Mouse (Mus musculus) testis, adult 2 months (tissue): Measurements from ENCODE around the gene Eef2k.

Source experiments
- CTCF ChIP-seq: fragments of 200-500 bp; IDR thresholded peaks from 2 replicates; pipeline ENCODE4 v1.5.1; 2012; ENCODE audit warnings: low read depth, mild to moderate bottlenecking, inconsistent platforms, low read length, moderate library complexity; ENCODE audit not compliant: control insufficient read depth, insufficient read depth, insufficient replicate concordance
- POLR2A ChIP-seq: fragments of 200-500 bp; IDR thresholded peaks from 2 replicates; pipeline ENCODE4 v1.6.1; 2012; ENCODE audit warnings: low read depth, mild to moderate bottlenecking, inconsistent platforms, low read length, moderate library complexity; ENCODE audit not compliant: control insufficient read depth

DNA sequence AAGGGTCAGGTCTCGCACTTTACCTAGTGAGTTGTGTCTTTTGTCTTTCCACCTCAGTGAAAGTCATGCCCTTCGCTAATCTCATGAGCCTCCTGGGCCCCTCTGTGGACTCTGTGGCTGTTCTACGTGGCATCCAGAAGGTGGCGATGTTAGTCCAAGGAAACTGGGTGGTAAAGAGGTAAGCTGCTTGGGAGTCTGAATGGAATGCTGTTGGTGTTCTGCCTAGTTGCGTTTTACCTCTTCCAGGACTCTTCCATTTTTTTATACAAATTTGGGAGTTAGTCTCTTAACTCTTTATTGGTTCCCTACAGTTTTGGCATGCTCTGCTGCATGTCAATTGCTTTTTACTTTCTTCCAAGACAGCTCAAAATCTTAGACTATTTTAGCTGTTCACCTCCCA lies 92.1 kb downstream of the Eef2k start:
- peak; percentile 39; the same call in 1 of the 2 replicates for TF ChIP-seq CTCF
- TF ChIP-seq POLR2A = no peak
